Mouse (Mus musculus) lung, embryonic 14.5 days (tissue): ENCODE measurements around the gene Smc3. TPM values are rescaled to one million over a fixed set of nuclear protein-coding genes. Genes with fewer than 3 reads are reported as not detected.
"Not testable (repeated sequence)": the region's sequence is repeated elsewhere in the genome, so short reads cannot be mapped to it uniquely, and the experiment has no call there.

Experiments used
- ATAC-seq: fragments of 200-750 bp; cut with Nextera tagmentation; 2 replicates; pipeline ENCODE4 v1.8.0; 2017; ENCODE audit warnings: mild to moderate bottlenecking, moderate TSS enrichment, moderate library complexity; ENCODE audit not compliant: insufficient read depth
- DNase-seq: peaks from one replicate; pipeline ENCODE4 v3.0.0-alpha.2; 2015
- H3K27ac ChIP-seq: fragments of 300-500 bp; sonication (generic); 2 replicates; pipeline ENCODE4 v1.5.1; 2014; ENCODE audit warnings: low read depth, mild to moderate bottlenecking, moderate library complexity
- H3K27me3 ChIP-seq: fragments of 300-500 bp; sonication (generic); 2 replicates; pipeline ENCODE4 v1.6.1; 2014; ENCODE audit warnings: low read length, control low read depth; ENCODE audit not compliant: insufficient read depth
- H3K36me3 ChIP-seq: fragments of 300-500 bp; sonication (generic); 2 replicates; pipeline ENCODE4 v1.6.1; 2014; ENCODE audit warnings: control low read depth; ENCODE audit not compliant: insufficient read depth
- H3K4me1 ChIP-seq: fragments of 300-500 bp; sonication (generic); 2 replicates; pipeline ENCODE4 v1.6.1; 2014; ENCODE audit warnings: antibody characterized with exemption, control low read depth; ENCODE audit not compliant: insufficient read depth
- H3K4me2 ChIP-seq: fragments of 300-500 bp; sonication (generic); 2 replicates; pipeline ENCODE4 v1.6.1; 2014; ENCODE audit warnings: mild to moderate bottlenecking
- H3K4me3 ChIP-seq: fragments of 300-500 bp; sonication (generic); 2 replicates; pipeline ENCODE4 v1.5.1; 2014; ENCODE audit warnings: low read depth, low read length
- H3K9ac ChIP-seq: fragments of 300-500 bp; sonication (generic); 2 replicates; pipeline ENCODE4 v1.6.1; 2014
- H3K9me3 ChIP-seq: fragments of 300-500 bp; sonication (generic); 2 replicates; pipeline ENCODE4 v1.6.1; 2016; ENCODE audit warnings: low read depth, low read length, control low read depth
- CTCF ChIP-seq: IDR thresholded peaks from 2 replicates; pipeline ENCODE4 v1.5.1; 2016; ENCODE audit warnings: antibody characterized with exemption, low read depth
- WGBS: fragments of 180-500 bp; shearing (Covaris S2); extraction: QIAGEN DNeasy Blood & Tissue Kit; methylation state at CpG from one replicate; pipeline ENCODE4 v1.1.7; 2014; 5-methylcytosine and 5-hydroxymethylcytosine counted together
- polyA plus RNA-seq: library from polyadenylated mRNA; unstranded; fragments of >200 nt; fragmentation: Nextera tagmentation; extraction: Ambion mirVana; gene quantifications from 2 replicates; pipeline ENCODE4 v1.2.1, GENCODE M21; 2014

Smc3 gene
- polyA plus RNA-seq, 1 experiment from 2014 or later: 76.1 TPM

DNA sequence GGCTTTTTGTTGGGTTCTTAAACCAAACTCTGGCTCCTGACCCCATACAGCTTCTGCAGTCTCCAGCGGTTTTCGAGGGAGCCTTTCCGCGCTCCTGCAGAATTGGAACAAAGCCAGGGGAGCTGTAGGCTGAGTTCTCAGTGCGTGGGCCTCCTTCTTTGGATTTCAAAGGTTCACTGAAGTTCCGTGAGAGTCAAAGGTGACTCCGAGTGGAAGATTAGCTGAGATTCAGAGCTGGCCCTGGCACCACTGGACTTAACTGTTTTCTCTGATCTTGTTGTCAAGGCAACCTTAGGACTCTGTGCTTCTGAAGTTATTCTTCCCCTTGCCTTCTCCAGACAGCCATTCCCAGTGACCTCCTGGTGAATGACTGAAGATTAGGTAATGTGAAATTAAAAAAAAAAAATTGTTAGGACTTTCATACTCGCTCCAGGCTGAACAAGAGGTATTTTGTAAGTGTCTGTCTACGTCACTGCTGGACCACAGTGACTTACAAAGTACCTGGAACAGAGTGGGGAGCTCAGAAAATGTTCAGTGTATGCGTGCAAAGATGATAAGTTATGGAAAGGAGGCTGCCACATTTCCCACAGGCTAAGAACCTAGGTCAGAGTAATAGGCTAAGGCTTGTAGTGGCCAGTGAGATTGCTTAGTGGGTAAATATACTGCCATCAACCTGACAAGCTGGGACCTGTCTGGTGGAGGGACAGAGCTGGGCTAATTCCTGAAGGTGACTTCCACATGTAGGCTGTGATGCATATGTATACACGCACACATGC, 23.0 kb upstream of the Smc3 start:
- Histone ChIP-seq H3K27me3 (no peaks in the 10 kb centered on the region), H3K27ac (no peak overlapping the region), H3K4me2 (no peak overlapping the region), H3K4me3 (no peak overlapping the region), H3K4me1 (0 out of 2 replicates have a peak, but pooled peaks cover 5% of the 10 kb centered on the region), H3K9ac (no peak overlapping the region), H3K36me3 (no peaks in the 10 kb centered on the region), H3K9me3 (no peaks in the 10 kb centered on the region)
- no peak for TF ChIP-seq CTCF
- ATAC-seq (peak; percentile 38; the same call in 1 of the 2 replicates), DNase-seq (peak; percentile 71)
- WGBS: 40% methylated on average over 11 of the region's 11 CpGs

DNA sequence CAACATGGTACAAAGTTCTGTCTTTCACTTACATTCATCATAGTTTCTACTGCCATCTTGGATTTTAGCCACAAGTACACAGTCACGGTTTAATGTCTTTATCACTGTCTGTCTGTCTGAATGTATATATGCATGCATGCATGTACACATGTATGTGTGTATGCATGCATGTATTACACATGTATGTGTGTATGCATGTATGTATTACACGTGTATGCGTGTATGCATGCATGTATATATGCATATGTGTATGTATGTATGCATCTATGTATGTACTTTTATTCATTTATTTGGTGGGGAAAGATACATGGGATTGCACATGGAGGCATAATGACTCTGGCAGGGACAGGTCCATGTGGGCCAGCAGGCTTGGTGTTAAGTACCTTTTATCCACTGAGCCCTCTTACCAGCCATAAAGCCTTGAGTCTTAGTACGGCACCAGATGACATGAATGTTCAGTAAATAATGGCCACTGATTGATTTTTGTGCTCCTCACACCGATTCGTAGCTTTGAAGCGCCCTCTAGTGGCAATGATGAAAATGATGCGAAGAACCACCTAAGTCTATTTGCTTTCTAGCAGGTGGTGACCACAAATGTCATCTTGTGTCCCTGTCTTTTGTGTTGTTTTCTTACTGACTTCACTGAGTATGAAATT, 21.5 kb upstream of the Smc3 start:
- ATAC-seq (peak; percentile 66), DNase-seq (peak; percentile 91)
- Histone ChIP-seq H3K4me3 (no peak overlapping the region), H3K36me3 (no peaks in the 10 kb centered on the region), H3K27ac (no peak overlapping the region), H3K9ac (no peak overlapping the region), H3K27me3 (no peaks in the 10 kb centered on the region), H3K9me3 (no peaks in the 10 kb centered on the region), H3K4me2 (no peak overlapping the region), H3K4me1 (0 out of 2 replicates have a peak, but pooled peaks cover 5% of the 10 kb centered on the region)
- whole genome bisulfite sequencing: 11% methylated on average over 8 of the region's 8 CpGs
- TF ChIP-seq CTCF: peak; percentile 91

DNA sequence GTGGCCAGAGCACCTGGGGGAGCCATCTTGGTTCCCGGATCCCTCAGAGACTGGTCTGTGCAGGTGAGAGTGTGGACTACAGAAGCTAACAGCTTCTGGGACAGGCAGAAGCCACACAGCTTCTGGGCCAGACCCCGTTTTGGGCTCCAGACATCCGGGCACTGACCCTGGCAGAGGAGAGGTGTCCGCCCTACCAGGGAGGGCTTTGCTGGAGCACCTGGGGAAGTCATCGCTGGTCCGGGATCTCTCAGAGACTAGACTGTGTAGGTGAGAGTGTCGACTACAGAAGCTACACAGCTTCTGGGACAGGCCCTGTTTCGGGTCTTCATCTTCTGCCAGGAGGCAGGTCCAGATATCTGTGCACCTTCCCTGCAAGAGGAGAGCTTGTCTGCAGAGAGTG, 19.9 kb upstream of the Smc3 start:
- not testable (repeated sequence) for H3K27me3 ChIP-seq, H3K9me3 ChIP-seq, H3K4me1 ChIP-seq, ATAC-seq, H3K27ac ChIP-seq, H3K4me2 ChIP-seq, DNase-seq, H3K36me3 ChIP-seq, H3K9ac ChIP-seq, H3K4me3 ChIP-seq
- 88% methylated on average over 8 of the region's 8 CpGs for WGBS

DNA sequence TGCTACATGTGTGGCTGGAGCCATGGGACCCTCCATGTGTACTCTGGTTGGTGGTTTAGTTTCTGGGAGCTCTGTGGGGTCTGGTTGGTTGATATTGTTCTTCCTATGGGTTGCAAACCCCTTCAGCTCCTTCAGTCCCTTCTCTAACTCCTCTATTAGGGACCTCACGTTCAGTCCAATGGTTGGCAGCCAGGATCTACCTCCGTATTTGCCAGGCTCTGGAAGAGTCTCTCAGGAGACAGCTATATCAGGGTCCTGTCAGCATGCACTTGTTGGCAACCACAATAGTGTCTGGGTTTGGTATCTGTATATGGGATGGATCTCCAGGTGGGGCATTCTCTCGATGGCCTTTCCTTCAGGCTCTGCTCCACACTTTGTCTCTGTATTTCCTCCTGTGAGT, 12.5 kb upstream of the Smc3 start:
- H3K4me2 ChIP-seq, H3K27ac ChIP-seq, DNase-seq, H3K4me1 ChIP-seq, H3K36me3 ChIP-seq, H3K27me3 ChIP-seq, H3K9ac ChIP-seq, ATAC-seq, H3K4me3 ChIP-seq, H3K9me3 ChIP-seq: not testable (repeated sequence)
- 81% methylated on average over 3 of the region's 3 CpGs for WGBS

DNA sequence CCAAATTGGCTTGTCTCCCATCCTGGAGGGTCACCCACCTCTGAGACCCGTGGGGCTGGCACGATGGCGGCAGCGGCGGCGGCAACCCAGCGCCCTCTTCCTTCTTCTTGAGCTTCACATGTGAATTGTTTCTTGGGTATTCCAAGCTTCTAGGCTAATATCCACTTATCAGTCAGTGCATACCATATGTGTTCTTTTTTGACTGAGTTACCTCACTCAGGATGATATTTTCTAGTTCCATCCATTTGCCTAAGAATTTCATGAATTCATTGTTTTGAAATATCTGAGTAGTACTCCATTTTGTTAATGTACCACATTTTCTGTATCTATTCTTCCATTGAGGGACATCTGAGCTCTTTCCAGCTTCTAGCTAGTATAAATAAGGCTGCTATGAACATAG, 11.2 kb upstream of the Smc3 start, which contains the start of gene Nutf2-ps1:
Nutf2-ps1 (minus strand) TSS at position 101 of the 400 bp plus-strand sequence.
- not testable (repeated sequence) for H3K4me1 ChIP-seq, H3K27ac ChIP-seq, H3K4me2 ChIP-seq, H3K27me3 ChIP-seq, H3K9me3 ChIP-seq, ATAC-seq, H3K4me3 ChIP-seq, DNase-seq, H3K36me3 ChIP-seq, H3K9ac ChIP-seq
- 90% methylated on average over 7 of the region's 7 CpGs for WGBS

DNA sequence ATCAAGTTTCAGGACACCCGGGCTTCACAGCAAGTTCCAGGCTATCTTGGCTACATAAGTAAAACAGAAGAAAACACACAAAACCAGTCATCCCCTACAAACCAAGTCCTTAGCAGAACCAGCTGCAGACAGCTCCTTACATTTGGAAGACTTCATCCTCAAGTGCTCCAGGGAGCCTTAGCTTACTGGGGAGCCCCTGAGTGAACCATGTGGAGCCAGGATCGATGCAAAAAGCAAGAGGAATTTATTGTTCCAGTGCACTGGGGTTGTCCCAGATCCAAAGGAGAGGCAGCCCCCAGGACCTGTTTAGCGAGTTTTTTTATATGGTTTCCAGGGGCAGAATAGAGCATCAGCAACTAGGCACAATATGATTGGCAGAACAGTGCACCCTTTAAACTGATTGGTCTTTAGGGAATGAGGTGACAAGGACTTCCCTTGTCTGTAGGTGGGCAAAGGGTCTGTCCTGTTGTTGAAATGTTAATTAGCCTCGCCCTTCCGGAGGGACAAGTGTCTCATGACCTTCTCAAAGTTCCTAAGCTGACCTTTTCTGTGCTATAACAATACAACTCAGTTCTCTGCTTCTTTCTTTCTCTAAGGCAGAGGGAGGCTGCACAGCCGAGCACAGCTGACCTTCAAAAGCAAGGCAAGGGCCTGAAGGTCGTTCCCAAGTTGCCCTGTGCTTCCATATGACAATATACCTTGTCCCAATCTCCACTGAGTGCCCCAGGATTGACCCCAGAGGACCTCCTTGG, 3.3 kb upstream of the Smc3 start:
- 66% methylated on average over 7 of the region's 7 CpGs for WGBS
- H3K9ac ChIP-seq: no peak overlapping the region
- no peak for TF ChIP-seq CTCF
- H3K36me3 ChIP-seq: peaks cover 1% of the 10 kb centered on the region; the same call in 1 of the 2 replicates
- DNase-seq (no peak), ATAC-seq (no peak)
- H3K9me3 ChIP-seq: no peaks in the 10 kb centered on the region
- H3K4me3 ChIP-seq: no peak overlapping the region
- no peaks in the 10 kb centered on the region for H3K27me3 ChIP-seq
- peaks cover 4% of the 10 kb centered on the region for H3K4me1 ChIP-seq
- no peak overlapping the region for H3K27ac ChIP-seq
- no peak overlapping the region for H3K4me2 ChIP-seq
